Mouse (Mus musculus): ENCODE measurements around the gene Obp2b. TPM values are rescaled to one million over a fixed set of nuclear protein-coding genes. Genes with fewer than 3 reads are reported as not detected.

Gene Obp2b
- polyA plus RNA-seq, 1 experiment: not detected

GRCm38 (mm10) chr2:25717222-25717621 is 19.6 kb upstream of the Obp2b start:
- DNase-seq: no peak

GRCm38 (mm10) chr2:25733199-25733930 is 3.4 kb upstream of the Obp2b start:
- no peak for TF ChIP-seq POLR2A (IDR thresholded peaks at IDR 0.05; ENCODE audit: borderline replicate concordance, extremely low read depth, low read depth, low read length)
- no peak for TF ChIP-seq CTCF (IDR thresholded peaks at IDR 0.05; ENCODE audit: insufficient read depth, low read length)
- H3K4me3 ChIP-seq (replicated peaks; ENCODE audit: extremely low read depth, low read depth, low read length): no peak overlapping the region
- WGBS: 42% methylated on average over 2 of the region's 2 CpGs
- no peak for DNase-seq
- H3K4me1 ChIP-seq (ENCODE audit: control insufficient read depth, insufficient read depth, low read length): no peaks in the 10 kb centered on the region

More at GRCm38 (mm10) chr2:25717222-25717621, 19.6 kb upstream of the Obp2b start:
- Histone ChIP-seq H3K4me1 (ENCODE audit: control insufficient read depth, insufficient read depth, low read length) (no peaks in the 10 kb centered on the region), H3K4me3 (replicated peaks; ENCODE audit: extremely low read depth, low read depth, low read length) (no peak overlapping the region)
- no peak for TF ChIP-seq POLR2A (IDR thresholded peaks at IDR 0.05; ENCODE audit: borderline replicate concordance, extremely low read depth, low read depth, low read length)
- TF ChIP-seq CTCF (IDR thresholded peaks at IDR 0.05; ENCODE audit: insufficient read depth, low read length): no peak

GRCm38 (mm10) chr2:25741671-25742070 is 4.9 kb downstream of the Obp2b start:
- Histone ChIP-seq H3K4me1 (ENCODE audit: control insufficient read depth, insufficient read depth, low read length) (no peaks in the 10 kb centered on the region), H3K4me3 (replicated peaks; ENCODE audit: extremely low read depth, low read depth, low read length) (no peak overlapping the region)
- 45% methylated on average over 1 of the region's 1 CpGs for WGBS
- no peak for DNase-seq
- TF ChIP-seq CTCF (IDR thresholded peaks at IDR 0.05; ENCODE audit: insufficient read depth, low read length): no peak
- no peak for TF ChIP-seq POLR2A (IDR thresholded peaks at IDR 0.05; ENCODE audit: borderline replicate concordance, extremely low read depth, low read depth, low read length)

- DNase-seq: no peak
- TF ChIP-seq CTCF (IDR thresholded peaks at IDR 0.05; ENCODE audit: insufficient read depth, low read length) (no peak), POLR2A (IDR thresholded peaks at IDR 0.05; ENCODE audit: borderline replicate concordance, extremely low read depth, low read depth, low read length) (no peak)
Observed at GRCm38 (mm10) chr2:25754201-25754600, 17.4 kb downstream of the Obp2b start.

GRCm38 (mm10) chr2:25758064-25758625 is 21.3 kb downstream of the Obp2b start:
- H3K4me1 ChIP-seq (ENCODE audit: control insufficient read depth, insufficient read depth, low read length): no peaks in the 10 kb centered on the region
- no peak for DNase-seq
- TF ChIP-seq CTCF (IDR thresholded peaks at IDR 0.05; ENCODE audit: insufficient read depth, low read length) (no peak), POLR2A (IDR thresholded peaks at IDR 0.05; ENCODE audit: borderline replicate concordance, extremely low read depth, low read depth, low read length) (no peak)
- 54% methylated on average over 4 of the region's 4 CpGs for WGBS
- H3K4me3 ChIP-seq (replicated peaks; ENCODE audit: extremely low read depth, low read depth, low read length): no peak overlapping the region

More at GRCm38 (mm10) chr2:25754201-25754600, 17.4 kb downstream of the Obp2b start:
- Histone ChIP-seq H3K4me1 (ENCODE audit: control insufficient read depth, insufficient read depth, low read length) (no peaks in the 10 kb centered on the region), H3K4me3 (replicated peaks; ENCODE audit: extremely low read depth, low read depth, low read length) (no peak overlapping the region)
- 92% methylated on average over 1 of the region's 1 CpGs for whole genome bisulfite sequencing

- 20% methylated on average over 2 of the region's 2 CpGs for WGBS
- no peak for DNase-seq
Observed at GRCm38 (mm10) chr2:25765269-25765668, 28.5 kb downstream of the Obp2b start, which contains the start of gene Lcn3. Lcn3 (plus strand) TSS chr2:25765569.

GRCm38 (mm10) chr2:25767764-25768163 is 31.0 kb downstream of the Obp2b start:
- no peak for DNase-seq
- no peak overlapping the region for H3K4me3 ChIP-seq (replicated peaks; ENCODE audit: extremely low read depth, low read depth, low read length)
- WGBS: 71% methylated on average over 4 of the region's 4 CpGs
- TF ChIP-seq POLR2A (IDR thresholded peaks at IDR 0.05; ENCODE audit: borderline replicate concordance, extremely low read depth, low read depth, low read length) (no peak), CTCF (IDR thresholded peaks at IDR 0.05; ENCODE audit: insufficient read depth, low read length) (no peak)
- no peaks in the 10 kb centered on the region for H3K4me1 ChIP-seq (ENCODE audit: control insufficient read depth, insufficient read depth, low read length)

More at GRCm38 (mm10) chr2:25765269-25765668, 28.5 kb downstream of the Obp2b start, which contains the start of gene Lcn3:
- TF ChIP-seq POLR2A (IDR thresholded peaks at IDR 0.05; ENCODE audit: borderline replicate concordance, extremely low read depth, low read depth, low read length) (no peak), CTCF (IDR thresholded peaks at IDR 0.05; ENCODE audit: insufficient read depth, low read length) (no peak)
- no peak within 1 kb of the TSS for H3K4me3 ChIP-seq (replicated peaks; ENCODE audit: extremely low read depth, low read depth, low read length)
- no peaks in the 10 kb centered on the region for H3K4me1 ChIP-seq (ENCODE audit: control insufficient read depth, insufficient read depth, low read length)

- Histone ChIP-seq H3K4me3 (replicated peaks; ENCODE audit: extremely low read depth, low read depth, low read length) (no peak overlapping the region), H3K4me1 (ENCODE audit: control insufficient read depth, insufficient read depth, low read length) (no peaks in the 10 kb centered on the region)
- DNase-seq: no peak
- 73% methylated on average over 2 of the region's 2 CpGs for WGBS
- TF ChIP-seq POLR2A (IDR thresholded peaks at IDR 0.05; ENCODE audit: borderline replicate concordance, extremely low read depth, low read depth, low read length): no peak
- no peak for TF ChIP-seq CTCF (IDR thresholded peaks at IDR 0.05; ENCODE audit: insufficient read depth, low read length)
Observed at GRCm38 (mm10) chr2:25773507-25773906, 36.7 kb downstream of the Obp2b start.

GRCm38 (mm10) chr2:25774640-25775039 is 37.8 kb downstream of the Obp2b start:
- DNase-seq: no peak
- H3K4me3 ChIP-seq (replicated peaks; ENCODE audit: extremely low read depth, low read depth, low read length): no peak overlapping the region
- no peaks in the 10 kb centered on the region for H3K4me1 ChIP-seq (ENCODE audit: control insufficient read depth, insufficient read depth, low read length)
- TF ChIP-seq POLR2A (IDR thresholded peaks at IDR 0.05; ENCODE audit: borderline replicate concordance, extremely low read depth, low read depth, low read length): no peak
- TF ChIP-seq CTCF (IDR thresholded peaks at IDR 0.05; ENCODE audit: insufficient read depth, low read length): no peak
- WGBS: 68% methylated on average over 2 of the region's 2 CpGs

GRCm38 (mm10) chr2:25775991-25776390 is 39.2 kb downstream of the Obp2b start:
- DNase-seq: no peak
- no peak for TF ChIP-seq CTCF (IDR thresholded peaks at IDR 0.05; ENCODE audit: insufficient read depth, low read length)
- TF ChIP-seq POLR2A (IDR thresholded peaks at IDR 0.05; ENCODE audit: borderline replicate concordance, extremely low read depth, low read depth, low read length): no peak
- 68% methylated on average over 3 of the region's 3 CpGs for WGBS
- no peak overlapping the region for H3K4me3 ChIP-seq (replicated peaks; ENCODE audit: extremely low read depth, low read depth, low read length)
- no peaks in the 10 kb centered on the region for H3K4me1 ChIP-seq (ENCODE audit: control insufficient read depth, insufficient read depth, low read length)
